Mouse (Mus musculus) bone marrow macrophage, adult 2 months (primary cell): Measurements from ENCODE around the gene Ndufs7. TPM values are rescaled to one million over a fixed set of nuclear protein-coding genes. Genes with fewer than 3 reads are reported as not detected.
A peak's percentile ranks its signal among the peaks of the same experiment; 100 is the strongest.
"Not testable (repeated sequence)": the region's sequence is repeated elsewhere in the genome, so short reads cannot be mapped to it uniquely, and the experiment has no call there.

Experiments used
- H3K27ac ChIP-seq: 2 replicates; pipeline ENCODE4 v1.5.1; 2012; ENCODE audit warnings: low read depth, low read length; ENCODE audit not compliant: insufficient read depth
- H3K4me1 ChIP-seq: 2 replicates; pipeline ENCODE4 v1.6.1; 2012; ENCODE audit warnings: low read length; ENCODE audit not compliant: control insufficient read depth, insufficient read depth
- H3K4me3 ChIP-seq: 2 replicates; pipeline ENCODE4 v1.5.1; 2012; ENCODE audit warnings: mild to moderate bottlenecking, low read length, moderate library complexity; ENCODE audit not compliant: insufficient read depth
- CTCF ChIP-seq: IDR thresholded peaks from 2 replicates; pipeline ENCODE4 v1.5.1; 2012; ENCODE audit warnings: low read depth, mild to moderate bottlenecking, low read length, moderate library complexity
- POLR2A ChIP-seq: IDR thresholded peaks from 2 replicates; pipeline ENCODE4 v1.6.1; 2012; ENCODE audit warnings: mild to moderate bottlenecking, low read depth, low read length, borderline replicate concordance
- polyA plus RNA-seq: library from polyadenylated mRNA; stranded (reverse); fragments of >200 nt; gene quantifications from 2 replicates; pipeline ENCODE4 v1.2.4, GENCODE M21; 2012; ENCODE audit not compliant: missing spikeins, insufficient read depth, insufficient read length

Ndufs7 gene
- 104 and 108 TPM in 2 replicates for polyA plus RNA-seq

DNA sequence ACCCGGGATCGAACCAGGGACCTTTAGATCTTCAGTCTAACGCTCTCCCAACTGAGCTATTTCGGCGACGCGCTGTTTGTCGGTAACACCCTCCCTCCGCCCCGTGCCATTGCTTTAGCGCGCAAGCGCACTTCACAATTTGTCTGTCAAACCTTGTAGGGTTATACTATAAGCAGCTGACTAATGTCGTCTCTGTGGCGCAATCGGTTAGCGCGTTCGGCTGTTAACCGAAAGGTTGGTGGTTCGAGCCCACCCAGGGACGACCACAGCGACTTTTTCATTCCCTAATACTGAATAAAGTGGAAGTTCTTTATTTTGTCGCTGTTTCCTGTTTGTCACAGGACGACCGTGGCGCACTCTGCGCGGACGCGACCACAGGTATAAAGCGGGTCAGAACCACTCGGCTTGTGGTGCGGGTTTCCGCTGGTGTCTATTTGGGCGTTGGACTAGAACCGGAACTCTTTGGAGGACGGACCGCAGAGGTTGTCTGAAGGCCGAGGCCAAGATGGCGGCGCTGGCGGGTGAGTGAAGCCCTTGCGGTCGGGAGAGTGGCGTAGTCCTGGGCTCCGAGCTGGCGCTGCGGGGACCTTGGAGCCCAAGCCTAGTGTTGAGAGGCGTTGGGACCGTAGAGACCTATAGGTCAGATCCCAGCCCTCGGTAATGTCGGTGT is at the start of gene Ndufs7:
Gene Ndufs7 (plus strand): TSS at position 151 of the 670 bp plus-strand sequence.
- TF ChIP-seq POLR2A, result peak; percentile 15; the same call in 1 of the 2 replicates
- no peak for TF ChIP-seq CTCF
- Histone ChIP-seq H3K4me3 (peak within 1 kb of the TSS; percentile 99), H3K27ac (peak within 1 kb of the TSS; percentile 91), H3K4me1 (peaks cover 3% of the 10 kb centered on the region; the same call in 1 of the 2 replicates)

DNA sequence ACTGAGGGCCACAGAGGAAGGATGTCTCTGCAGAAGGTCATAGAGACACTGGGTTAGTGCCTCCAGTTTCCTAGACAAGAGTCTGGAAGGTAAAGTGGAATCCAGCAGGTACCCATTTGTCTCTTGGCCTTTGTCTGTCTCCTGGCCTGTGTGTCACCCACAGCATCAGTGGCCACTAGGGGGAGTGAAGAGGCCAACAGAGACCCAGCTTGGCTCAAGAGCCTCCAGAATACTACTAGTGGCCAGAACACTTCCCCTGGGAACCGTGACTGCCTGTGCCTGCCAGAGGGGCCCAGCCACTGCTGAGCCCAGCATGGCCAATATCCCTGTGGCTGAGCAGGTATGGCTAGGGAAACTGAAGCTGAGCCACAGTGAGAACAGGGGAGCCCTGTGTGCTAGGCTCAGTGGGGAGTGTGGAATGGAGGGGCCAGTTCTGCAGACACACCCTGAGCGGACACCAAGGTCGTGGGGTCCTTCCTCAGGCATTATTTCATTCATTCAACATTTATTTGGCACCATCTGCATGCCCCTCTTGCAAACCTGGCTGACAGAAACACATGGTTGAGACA is 49.4 kb upstream of the Ndufs7 start:
- Histone ChIP-seq H3K4me1 (peaks cover 4% of the 10 kb centered on the region; the same call in 1 of the 2 replicates), H3K27ac (no peak overlapping the region), H3K4me3 (no peak overlapping the region)
- no peak for TF ChIP-seq POLR2A
- peak; percentile 64 for TF ChIP-seq CTCF

DNA sequence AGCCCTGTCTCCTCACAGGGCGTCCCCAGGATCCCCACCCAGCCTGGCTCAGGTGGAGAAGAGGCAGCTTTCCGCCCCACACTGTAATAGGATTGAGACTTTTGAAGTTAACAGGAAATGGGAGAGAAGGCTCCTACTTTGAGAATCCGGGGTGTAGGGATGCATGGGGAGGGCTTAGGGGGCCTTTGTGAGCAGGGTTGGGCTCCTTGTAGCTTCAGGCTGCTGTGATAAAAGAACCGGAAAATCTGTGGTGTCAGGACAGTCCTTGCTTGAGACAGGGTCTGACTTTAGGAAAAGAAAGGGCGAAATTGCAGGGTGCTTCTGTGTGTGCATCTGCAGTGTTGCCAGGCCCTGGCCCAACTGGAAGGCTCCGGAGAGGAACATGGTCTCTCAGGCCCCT is 48.4 kb upstream of the Ndufs7 start:
- H3K4me3 ChIP-seq, result no peak overlapping the region
- H3K4me1 ChIP-seq, result peaks cover 4% of the 10 kb centered on the region; the same call in 1 of the 2 replicates
- H3K27ac ChIP-seq, result no peak overlapping the region
- TF ChIP-seq POLR2A (no peak), CTCF (no peak)

DNA sequence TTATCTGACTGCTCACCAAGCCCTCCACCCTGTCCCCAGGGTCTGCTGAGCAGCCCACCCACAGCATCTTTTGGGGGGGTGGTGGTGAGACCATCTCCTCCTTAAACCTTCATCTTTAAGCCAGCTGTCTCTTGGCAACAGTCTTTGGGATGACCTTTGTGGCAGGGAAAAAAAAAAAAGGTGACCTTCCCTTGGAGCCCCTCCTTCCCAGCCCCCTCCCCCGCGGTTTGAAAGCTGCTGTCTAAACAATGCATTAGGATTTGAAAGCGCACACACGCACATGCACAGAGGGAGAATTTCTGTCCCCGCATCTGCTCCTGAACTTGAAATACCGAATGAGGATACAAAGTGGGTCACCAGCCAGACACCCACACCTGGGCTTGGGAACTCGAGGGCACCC is 44.9 kb upstream of the Ndufs7 start:
- H3K4me1 ChIP-seq, result peaks cover 4% of the 10 kb centered on the region; the same call in 1 of the 2 replicates

DNA sequence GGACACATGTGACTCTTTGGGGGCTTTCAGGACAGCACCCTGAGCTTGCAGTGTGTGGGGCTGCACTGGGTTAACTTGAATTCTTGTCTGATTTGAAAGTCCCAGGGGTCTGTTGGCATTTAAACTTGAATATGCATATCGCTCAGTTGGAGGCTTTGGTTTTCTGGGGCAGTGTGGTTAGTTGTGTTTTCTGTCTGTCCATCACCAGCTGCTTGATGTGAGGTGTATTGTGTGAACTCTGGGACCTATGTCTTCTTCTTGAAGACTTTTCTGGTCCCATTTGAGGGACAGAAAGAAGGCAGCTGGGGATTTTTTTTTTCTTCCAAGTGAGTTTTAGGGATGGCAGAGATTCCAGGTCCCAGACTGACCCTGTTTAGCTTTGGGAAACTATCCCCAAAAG is 41.7 kb upstream of the Ndufs7 start:
- TF ChIP-seq CTCF, result no peak
- TF ChIP-seq POLR2A, result no peak
- no peak overlapping the region for H3K4me3 ChIP-seq
- peaks cover 8% of the 10 kb centered on the region for H3K4me1 ChIP-seq
- H3K27ac ChIP-seq, result no peak overlapping the region

More for the DNA sequence above, 44.9 kb upstream of the Ndufs7 start:
- no peak for TF ChIP-seq POLR2A
- TF ChIP-seq CTCF, result no peak
- no peak overlapping the region for H3K4me3 ChIP-seq
- no peak overlapping the region for H3K27ac ChIP-seq

DNA sequence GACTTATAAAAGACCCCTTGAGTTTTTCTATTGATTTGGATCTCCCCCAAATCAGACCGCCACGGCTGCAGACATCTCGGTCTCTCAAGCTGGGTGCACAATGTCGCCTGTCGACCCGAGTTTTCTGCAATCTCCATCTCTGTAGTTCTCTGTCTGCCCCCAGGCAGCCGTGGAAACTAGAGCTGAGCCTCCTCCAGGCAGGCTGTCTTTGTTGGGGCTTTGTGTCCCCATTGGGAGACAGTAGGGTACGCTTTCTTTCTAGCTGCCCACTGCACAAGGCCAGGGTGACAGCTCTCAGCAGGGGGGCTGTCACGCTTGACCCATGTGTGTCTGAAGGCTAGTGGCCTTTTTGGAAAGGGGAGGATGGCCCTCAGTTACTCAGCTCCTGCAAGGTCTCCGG is 41.2 kb upstream of the Ndufs7 start:
- Histone ChIP-seq H3K4me1 (peaks cover 10% of the 10 kb centered on the region), H3K4me3 (no peak overlapping the region), H3K27ac (no peak overlapping the region)
- no peak for TF ChIP-seq CTCF
- no peak for TF ChIP-seq POLR2A

DNA sequence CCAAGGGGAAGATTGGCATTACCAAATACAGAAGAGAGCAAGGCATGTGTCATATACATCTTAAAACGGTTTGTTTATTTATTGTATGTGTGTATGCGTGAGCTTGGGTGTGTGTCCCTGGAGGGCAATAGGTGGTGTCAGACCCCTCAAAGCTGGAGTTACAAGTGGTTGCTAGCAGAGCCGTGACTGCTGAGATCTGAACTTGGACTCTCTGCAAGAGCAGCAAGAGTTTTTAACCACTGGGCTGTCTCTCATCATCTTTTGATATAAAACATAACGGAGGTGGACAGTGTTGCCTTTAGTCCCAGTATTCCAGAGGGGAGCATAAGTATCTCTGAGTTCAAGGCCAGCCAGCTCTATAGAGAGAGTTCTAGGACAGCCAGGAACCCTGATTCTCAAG is 40.7 kb upstream of the Ndufs7 start:
- Histone ChIP-seq H3K27ac (no peak overlapping the region), H3K4me3 (no peak overlapping the region), H3K4me1 (peaks cover 10% of the 10 kb centered on the region)
- no peak for TF ChIP-seq CTCF
- TF ChIP-seq POLR2A, result no peak

DNA sequence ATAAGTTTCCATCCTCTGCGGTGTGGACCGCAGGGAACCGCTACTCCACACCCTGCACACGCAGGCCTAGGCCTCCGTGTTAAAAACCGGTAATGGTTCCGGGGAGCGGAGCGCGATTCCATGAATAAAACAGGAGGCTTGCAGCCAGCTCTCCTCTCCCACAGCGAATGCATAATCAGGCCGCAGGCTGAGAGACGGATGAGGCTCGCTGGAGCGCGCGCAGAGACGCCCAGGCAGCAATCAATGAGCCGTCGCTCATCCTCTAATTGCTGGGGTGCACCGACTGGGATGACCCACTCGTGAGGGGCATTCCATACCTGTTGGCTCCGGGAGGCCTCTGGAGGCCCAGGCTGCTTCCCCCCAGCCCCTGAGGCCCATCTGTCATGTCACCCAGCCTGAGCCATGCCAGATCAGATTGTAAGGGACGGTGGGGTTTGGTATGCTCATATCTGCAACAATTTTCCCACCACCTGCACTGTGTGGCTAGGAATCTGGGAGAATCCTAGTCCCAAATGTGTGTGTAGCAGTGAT is 40.0 kb upstream of the Ndufs7 start:
- no peak overlapping the region for H3K27ac ChIP-seq
- no peak overlapping the region for H3K4me3 ChIP-seq
- no peak for TF ChIP-seq CTCF
- no peak for TF ChIP-seq POLR2A

DNA sequence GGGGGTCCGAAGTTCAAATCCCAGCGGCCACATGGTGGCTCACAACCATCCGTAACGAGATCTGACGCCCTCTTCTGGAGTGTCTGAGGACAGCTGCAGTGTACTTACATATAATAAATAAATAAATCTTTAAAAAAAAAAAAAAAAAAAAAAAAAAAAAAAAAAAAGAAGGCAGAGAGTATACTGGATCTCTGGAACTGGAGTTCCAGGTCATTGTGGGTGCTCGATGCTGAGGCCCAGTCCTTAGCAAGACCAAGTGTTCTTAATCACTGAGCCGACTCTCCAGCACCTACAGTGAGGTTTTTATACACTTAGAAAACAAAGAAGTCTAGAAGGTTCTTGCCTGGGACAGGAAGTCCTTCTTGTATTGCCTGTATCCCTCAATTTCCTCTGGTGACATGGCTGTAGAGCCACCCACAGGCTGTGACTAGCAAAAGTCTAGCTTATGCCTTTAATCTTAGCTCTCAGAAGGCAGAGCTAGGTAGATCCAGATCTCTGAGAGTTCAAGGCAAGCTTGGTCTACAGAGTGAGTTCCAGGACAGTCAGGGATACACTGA is 37.3 kb upstream of the Ndufs7 start:
- not testable (repeated sequence) for H3K27ac ChIP-seq, H3K4me3 ChIP-seq
- H3K4me1 ChIP-seq, result peaks cover 25% of the 10 kb centered on the region

More for the DNA sequence above, 40.0 kb upstream of the Ndufs7 start:
- peaks cover 8% of the 10 kb centered on the region for H3K4me1 ChIP-seq

DNA sequence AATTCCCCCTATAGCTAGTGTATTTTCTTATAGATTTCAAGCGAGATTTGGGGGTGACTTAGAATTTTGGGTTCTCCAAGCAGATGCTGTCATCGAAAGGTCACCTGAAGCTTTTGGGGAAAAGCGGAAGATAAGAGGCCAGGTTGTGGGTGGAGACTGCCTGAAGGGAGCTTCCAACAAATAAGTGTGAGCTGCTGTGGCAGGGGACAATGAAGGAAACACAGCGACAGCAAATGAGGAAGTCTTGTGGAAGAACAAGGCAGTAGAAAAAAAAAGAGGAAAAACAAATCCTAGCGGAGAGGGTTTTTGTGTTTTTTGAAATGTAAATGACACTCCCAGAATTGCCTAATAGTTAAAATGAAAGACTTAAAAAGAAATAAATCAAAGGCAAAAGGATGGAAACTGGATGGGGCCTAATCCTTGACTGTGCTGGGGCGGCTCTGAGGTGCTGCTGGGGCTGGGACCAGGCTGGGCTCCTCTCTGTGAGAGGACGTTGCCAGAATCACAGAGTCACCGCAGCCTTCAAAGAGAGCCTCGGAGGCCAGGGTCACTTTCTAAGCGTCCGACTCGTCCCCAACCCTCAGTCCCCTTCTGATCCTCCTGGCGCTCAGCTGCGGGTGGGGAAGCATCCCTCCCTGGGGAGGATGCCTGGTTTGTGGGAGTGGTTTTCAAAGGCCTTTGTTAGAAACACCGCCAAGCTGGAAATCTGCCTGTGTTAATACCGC is 33.7 kb upstream of the Ndufs7 start:
- no peak for TF ChIP-seq POLR2A
- no peak for TF ChIP-seq CTCF
- H3K4me1 ChIP-seq, result peaks cover 27% of the 10 kb centered on the region
- H3K4me3 ChIP-seq, result peak overlapping the region; percentile 12; the same call in 1 of the 2 replicates
- peak overlapping the region; percentile 79 for H3K27ac ChIP-seq
